Mouse (Mus musculus): Measurements from ENCODE around the gene Ltk.

- no peak for TF ChIP-seq CTCF (IDR thresholded peaks at IDR 0.05)
- TF ChIP-seq EP300 (IDR thresholded peaks at IDR 0.05; ENCODE audit: insufficient read depth, low read depth, low read length): no peak
Measured at GRCm38 (mm10) chr2:119808881-119809280, 48.6 kb upstream of the Ltk start.

Measured in heart, adult 2 months (tissue).